Mouse (Mus musculus): Measurements from ENCODE around the gene Esrrg.

Gene Esrrg

GRCm38 (mm10) chr1:188101832-188102231, 493.2 kb downstream of the Esrrg start:
- DNase-seq: no peak

GRCm38 (mm10) chr1:188103179-188103578, 494.6 kb downstream of the Esrrg start:
- DNase-seq: no peak

- DNase-seq: no peak
These were observed 496.9 kb downstream of the Esrrg start for GRCm38 (mm10) chr1:188105516-188105915.

GRCm38 (mm10) chr1:188107946-188108345, 499.4 kb downstream of the Esrrg start:
- DNase-seq: no peak

- no peak for DNase-seq
These were observed 503.0 kb downstream of the Esrrg start for GRCm38 (mm10) chr1:188111552-188111951.

- DNase-seq: no peak
These were observed 504.6 kb downstream of the Esrrg start for GRCm38 (mm10) chr1:188113240-188113639.

GRCm38 (mm10) chr1:188118125-188118524, 509.5 kb downstream of the Esrrg start:
- DNase-seq: peak in 1 of 2 experiments; percentile 13

GRCm38 (mm10) chr1:188119806-188120205, 511.2 kb downstream of the Esrrg start:
- DNase-seq: no peak

- peak in 1 of 2 experiments; percentile 10 for DNase-seq
These were observed 517.0 kb downstream of the Esrrg start for GRCm38 (mm10) chr1:188125521-188126021.

- no peak for DNase-seq
These were observed 527.5 kb downstream of the Esrrg start for GRCm38 (mm10) chr1:188136126-188136525.

GRCm38 (mm10) chr1:188139473-188139872, 530.9 kb downstream of the Esrrg start:
- DNase-seq: no peak

GRCm38 (mm10) chr1:188140221-188140620, 531.6 kb downstream of the Esrrg start:
- DNase-seq: no peak

- DNase-seq: no peak
These were observed 539.0 kb downstream of the Esrrg start for GRCm38 (mm10) chr1:188147381-188148156.

- DNase-seq: no peak
These were observed 542.5 kb downstream of the Esrrg start for GRCm38 (mm10) chr1:188151066-188151465.

- no peak for DNase-seq
These were observed 543.4 kb downstream of the Esrrg start for GRCm38 (mm10) chr1:188152011-188152410.

- DNase-seq: no peak
These were observed 545.1 kb downstream of the Esrrg start for GRCm38 (mm10) chr1:188153665-188154064.

- DNase-seq: no peak
These were observed 546.0 kb downstream of the Esrrg start for GRCm38 (mm10) chr1:188154466-188155110.

- no peak for DNase-seq
These were observed 546.7 kb downstream of the Esrrg start for GRCm38 (mm10) chr1:188155135-188155779.

- no peak for DNase-seq
These were observed 547.9 kb downstream of the Esrrg start for GRCm38 (mm10) chr1:188156520-188156919.

GRCm38 (mm10) chr1:188157237-188157955, 548.8 kb downstream of the Esrrg start:
- no peak for DNase-seq

GRCm38 (mm10) chr1:188158675-188159074, 550.1 kb downstream of the Esrrg start:
- no peak for DNase-seq

- no peak for DNase-seq
These were observed 550.5 kb downstream of the Esrrg start for GRCm38 (mm10) chr1:188159108-188159507.

- DNase-seq: no peak
These were observed 554.5 kb downstream of the Esrrg start for GRCm38 (mm10) chr1:188163058-188163457.
